Mouse (Mus musculus): ENCODE results near the gene Uqcc2. TPM values are rescaled to one million over a fixed set of nuclear protein-coding genes. Genes with fewer than 3 reads are reported as not detected.

The Uqcc2 gene
- polyA plus RNA-seq, 1 experiment from 2014 or later: 315 TPM

GRCm38 (mm10) chr17:27169952-27170695, 36.4 kb upstream of the Uqcc2 start:
- Histone ChIP-seq H3K36me3 (ENCODE audit: insufficient read depth, low read length) (no peaks in the 10 kb centered on the region), H3K27me3 (ENCODE audit: insufficient read depth, low read length) (no peaks in the 10 kb centered on the region), H3K9me3 (replicated peaks; ENCODE audit: low read length) (no peaks in the 10 kb centered on the region), H3K9ac (ENCODE audit: low read depth, low read length) (no peak overlapping the region), H3K27ac (no peak overlapping the region), H3K4me2 (ENCODE audit: low read length) (no peak overlapping the region), H3K4me3 (replicated peaks; ENCODE audit: low read depth, low read length) (no peak overlapping the region), H3K4me1 (replicated peaks; ENCODE audit: insufficient read depth, low read length) (no peaks in the 10 kb centered on the region)
- 70% methylated on average over 11 of the region's 11 CpGs for WGBS
- TF ChIP-seq CTCF (IDR thresholded peaks at IDR 0.05; ENCODE audit: low read depth): no peak
- DNase-seq (ENCODE audit: low spot score): no peak
- no peak for ATAC-seq (replicated peaks; ENCODE audit: low FRiP score, low read depth)

- Histone ChIP-seq H3K27me3 (ENCODE audit: insufficient read depth, low read length) (no peaks in the 10 kb centered on the region), H3K9ac (ENCODE audit: low read depth, low read length) (no peak overlapping the region), H3K4me2 (ENCODE audit: low read length) (no peak overlapping the region), H3K4me1 (replicated peaks; ENCODE audit: insufficient read depth, low read length) (no peaks in the 10 kb centered on the region), H3K36me3 (ENCODE audit: insufficient read depth, low read length) (no peaks in the 10 kb centered on the region), H3K9me3 (replicated peaks; ENCODE audit: low read length) (no peaks in the 10 kb centered on the region), H3K4me3 (replicated peaks; ENCODE audit: low read depth, low read length) (no peak overlapping the region), H3K27ac (no peak overlapping the region)
- TF ChIP-seq CTCF (IDR thresholded peaks at IDR 0.05; ENCODE audit: low read depth): no peak
- ATAC-seq (replicated peaks; ENCODE audit: low FRiP score, low read depth) (no peak), DNase-seq (ENCODE audit: low spot score) (no peak)
- WGBS: 88% methylated on average over 4 of the region's 4 CpGs
These were observed 34.9 kb upstream of the Uqcc2 start for GRCm38 (mm10) chr17:27168569-27168968.

- H3K9ac ChIP-seq (ENCODE audit: low read depth, low read length): no peak within 1 kb of the TSS
- 24% methylated on average over 4 of the region's 4 CpGs for WGBS
- H3K4me3 ChIP-seq (replicated peaks; ENCODE audit: low read depth, low read length): no peak within 1 kb of the TSS
- ATAC-seq (replicated peaks; ENCODE audit: low FRiP score, low read depth) (no peak), DNase-seq (ENCODE audit: low spot score) (peak; percentile 26)
- TF ChIP-seq CTCF (IDR thresholded peaks at IDR 0.05; ENCODE audit: low read depth): no peak
- no peaks in the 10 kb centered on the region for H3K36me3 ChIP-seq (ENCODE audit: insufficient read depth, low read length)
- no peaks in the 10 kb centered on the region for H3K4me1 ChIP-seq (replicated peaks; ENCODE audit: insufficient read depth, low read length)
- H3K27ac ChIP-seq: no peak within 1 kb of the TSS
- H3K9me3 ChIP-seq (replicated peaks; ENCODE audit: low read length): no peaks in the 10 kb centered on the region
- no peaks in the 10 kb centered on the region for H3K27me3 ChIP-seq (ENCODE audit: insufficient read depth, low read length)
- H3K4me2 ChIP-seq (ENCODE audit: low read length): no peak within 1 kb of the TSS
These were observed 33.8 kb upstream of the Uqcc2 start, which contains the start of gene Ip6k3 for GRCm38 (mm10) chr17:27167545-27167944. Gene Ip6k3 (minus strand): TSS chr17:27167795.

GRCm38 (mm10) chr17:27166901-27167300, 33.2 kb upstream of the Uqcc2 start:
- ATAC-seq (replicated peaks; ENCODE audit: low FRiP score, low read depth): no peak
- Histone ChIP-seq H3K36me3 (ENCODE audit: insufficient read depth, low read length) (no peaks in the 10 kb centered on the region), H3K27ac (no peak overlapping the region), H3K9ac (ENCODE audit: low read depth, low read length) (no peak overlapping the region), H3K9me3 (replicated peaks; ENCODE audit: low read length) (no peaks in the 10 kb centered on the region), H3K4me1 (replicated peaks; ENCODE audit: insufficient read depth, low read length) (no peaks in the 10 kb centered on the region), H3K27me3 (ENCODE audit: insufficient read depth, low read length) (no peaks in the 10 kb centered on the region), H3K4me3 (replicated peaks; ENCODE audit: low read depth, low read length) (no peak overlapping the region), H3K4me2 (ENCODE audit: low read length) (no peak overlapping the region)
- DNase-seq (ENCODE audit: low spot score): no peak
- no peak for TF ChIP-seq CTCF (IDR thresholded peaks at IDR 0.05; ENCODE audit: low read depth)
- 68% methylated on average over 6 of the region's 6 CpGs for WGBS

DNA sequence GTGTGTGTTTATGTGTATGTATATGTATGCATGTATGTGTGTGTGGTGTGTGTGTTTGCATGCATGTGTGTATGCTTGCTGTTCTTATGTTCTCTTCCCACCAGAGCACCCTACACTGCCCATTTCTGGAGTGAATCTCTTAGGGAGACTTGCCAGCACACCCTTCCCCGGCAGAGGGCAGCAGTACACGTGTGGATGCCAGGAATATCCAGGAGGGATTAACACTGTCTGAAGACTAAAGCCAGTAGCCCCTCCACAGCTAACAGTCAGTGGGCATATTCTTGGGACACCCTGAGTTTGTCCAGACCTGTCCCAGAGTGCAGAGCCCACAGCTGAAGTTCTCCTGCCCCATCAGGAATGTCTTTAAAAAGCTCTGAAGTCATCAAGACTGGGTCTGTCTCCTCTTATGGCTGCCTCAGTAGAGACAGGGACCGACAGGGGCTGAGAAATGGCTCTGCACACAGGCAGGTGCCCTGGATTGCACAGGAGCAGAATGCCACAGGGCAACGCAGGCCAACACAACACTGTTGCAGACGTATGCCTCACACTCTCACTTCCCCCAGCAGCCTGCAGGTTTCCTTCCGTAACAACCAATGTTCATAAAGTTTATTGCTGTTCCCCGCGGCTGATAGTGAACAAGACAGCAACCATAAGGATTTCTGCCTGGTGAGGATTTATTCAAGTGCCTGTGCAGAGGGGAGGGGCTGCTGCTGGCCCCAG, 31.5 kb upstream of the Uqcc2 start:
- Histone ChIP-seq H3K9me3 (replicated peaks; ENCODE audit: low read length) (no peaks in the 10 kb centered on the region), H3K9ac (ENCODE audit: low read depth, low read length) (no peak overlapping the region), H3K27ac (no peak overlapping the region), H3K4me2 (ENCODE audit: low read length) (no peak overlapping the region), H3K4me3 (replicated peaks; ENCODE audit: low read depth, low read length) (no peak overlapping the region), H3K4me1 (replicated peaks; ENCODE audit: insufficient read depth, low read length) (no peaks in the 10 kb centered on the region), H3K27me3 (ENCODE audit: insufficient read depth, low read length) (no peaks in the 10 kb centered on the region), H3K36me3 (ENCODE audit: insufficient read depth, low read length) (no peaks in the 10 kb centered on the region)
- peak; percentile 77 for TF ChIP-seq CTCF (IDR thresholded peaks at IDR 0.05; ENCODE audit: low read depth)
- DNase-seq (ENCODE audit: low spot score) (peak; percentile 71), ATAC-seq (replicated peaks; ENCODE audit: low FRiP score, low read depth) (no peak)
- 56% methylated on average over 8 of the region's 8 CpGs for WGBS

GRCm38 (mm10) chr17:27160905-27161304, 27.2 kb upstream of the Uqcc2 start:
- H3K4me2 ChIP-seq (ENCODE audit: low read length): no peak overlapping the region
- no peaks in the 10 kb centered on the region for H3K4me1 ChIP-seq (replicated peaks; ENCODE audit: insufficient read depth, low read length)
- H3K4me3 ChIP-seq (replicated peaks; ENCODE audit: low read depth, low read length): no peak overlapping the region
- no peaks in the 10 kb centered on the region for H3K36me3 ChIP-seq (ENCODE audit: insufficient read depth, low read length)
- H3K9ac ChIP-seq (ENCODE audit: low read depth, low read length): no peak overlapping the region
- no peak for ATAC-seq (replicated peaks; ENCODE audit: low FRiP score, low read depth)
- no peak for DNase-seq (ENCODE audit: low spot score)
- no peaks in the 10 kb centered on the region for H3K27me3 ChIP-seq (ENCODE audit: insufficient read depth, low read length)
- H3K27ac ChIP-seq: no peak overlapping the region
- 61% methylated on average over 4 of the region's 4 CpGs for WGBS
- TF ChIP-seq CTCF (IDR thresholded peaks at IDR 0.05; ENCODE audit: low read depth): no peak
- no peaks in the 10 kb centered on the region for H3K9me3 ChIP-seq (replicated peaks; ENCODE audit: low read length)
